Mouse (Mus musculus): Measurements from ENCODE around the gene Dnah10. TPM values are rescaled to one million over a fixed set of nuclear protein-coding genes. Genes with fewer than 3 reads are reported as not detected.

Gene Dnah10
- polyA plus RNA-seq, 1 experiment from 2014 or later: 0.05 TPM

GRCm38 (mm10) chr5:124848994-124849393 lies 124.1 kb downstream of the Dnah10 start:
- no peak overlapping the region for H3K4me2 ChIP-seq

GRCm38 (mm10) chr5:124851572-124851971 lies 126.7 kb downstream of the Dnah10 start:
- no peak overlapping the region for H3K4me3 ChIP-seq
- H3K36me3 ChIP-seq: no peaks in the 10 kb centered on the region
- WGBS: 51% methylated on average over 4 of the region's 4 CpGs
- H3K4me1 ChIP-seq (replicated peaks): no peaks in the 10 kb centered on the region; the same call in 1 of the 2 replicates
- ATAC-seq (replicated peaks; ENCODE audit: insufficient number of reproducible peaks, insufficient read depth, low FRiP score, low read depth): no peak
- H3K27ac ChIP-seq: no peak overlapping the region
- peaks cover 26% of the 10 kb centered on the region for H3K27me3 ChIP-seq
- H3K9ac ChIP-seq: no peak overlapping the region
- no peak overlapping the region for H3K4me2 ChIP-seq
- H3K9me3 ChIP-seq (replicated peaks): no peaks in the 10 kb centered on the region

More at GRCm38 (mm10) chr5:124848994-124849393, 124.1 kb downstream of the Dnah10 start:
- no peak overlapping the region for H3K27ac ChIP-seq
- 77% methylated on average over 3 of the region's 3 CpGs for WGBS
- H3K27me3 ChIP-seq: peaks cover 30% of the 10 kb centered on the region
- H3K4me3 ChIP-seq: no peak overlapping the region
- ATAC-seq (replicated peaks; ENCODE audit: insufficient number of reproducible peaks, insufficient read depth, low FRiP score, low read depth): no peak
- no peaks in the 10 kb centered on the region for H3K9me3 ChIP-seq (replicated peaks)
- H3K4me1 ChIP-seq (replicated peaks): peaks cover 10% of the 10 kb centered on the region
- no peaks in the 10 kb centered on the region for H3K36me3 ChIP-seq
- no peak overlapping the region for H3K9ac ChIP-seq

- no peaks in the 10 kb centered on the region; the same call in 1 of the 2 replicates for H3K4me1 ChIP-seq (replicated peaks)
- H3K9ac ChIP-seq: no peak overlapping the region
- H3K9me3 ChIP-seq (replicated peaks): no peaks in the 10 kb centered on the region
- no peak overlapping the region for H3K4me3 ChIP-seq
- H3K27ac ChIP-seq: no peak overlapping the region
- H3K27me3 ChIP-seq: peaks cover 22% of the 10 kb centered on the region
- WGBS: 25% methylated on average over 2 of the region's 2 CpGs
- no peaks in the 10 kb centered on the region for H3K36me3 ChIP-seq
- no peak for ATAC-seq (replicated peaks; ENCODE audit: insufficient number of reproducible peaks, insufficient read depth, low FRiP score, low read depth)
- H3K4me2 ChIP-seq: no peak overlapping the region
Observed at GRCm38 (mm10) chr5:124852294-124852693, 127.4 kb downstream of the Dnah10 start.

- ATAC-seq (replicated peaks; ENCODE audit: insufficient number of reproducible peaks, insufficient read depth, low FRiP score, low read depth): no peak
- no peaks in the 10 kb centered on the region for H3K36me3 ChIP-seq
- no peak overlapping the region for H3K27ac ChIP-seq
Observed at GRCm38 (mm10) chr5:124853079-124853478, 128.2 kb downstream of the Dnah10 start.

GRCm38 (mm10) chr5:124854202-124854601 lies 129.3 kb downstream of the Dnah10 start:
- H3K9ac ChIP-seq: no peak overlapping the region
- no peak overlapping the region for H3K27ac ChIP-seq
- H3K36me3 ChIP-seq: no peaks in the 10 kb centered on the region
- ATAC-seq (replicated peaks; ENCODE audit: insufficient number of reproducible peaks, insufficient read depth, low FRiP score, low read depth): no peak
- peaks cover 25% of the 10 kb centered on the region for H3K27me3 ChIP-seq
- H3K4me3 ChIP-seq: no peak overlapping the region
- no peaks in the 10 kb centered on the region; the same call in 1 of the 2 replicates for H3K4me1 ChIP-seq (replicated peaks)
- H3K9me3 ChIP-seq (replicated peaks): no peaks in the 10 kb centered on the region
- 89% methylated on average over 4 of the region's 4 CpGs for WGBS
- H3K4me2 ChIP-seq: no peak overlapping the region

More at GRCm38 (mm10) chr5:124853079-124853478, 128.2 kb downstream of the Dnah10 start:
- Histone ChIP-seq H3K9ac (no peak overlapping the region), H3K4me2 (no peak overlapping the region), H3K4me1 (replicated peaks) (no peaks in the 10 kb centered on the region; the same call in 1 of the 2 replicates), H3K4me3 (no peak overlapping the region), H3K27me3 (peaks cover 24% of the 10 kb centered on the region; the same call in 1 of the 2 replicates), H3K9me3 (replicated peaks) (no peaks in the 10 kb centered on the region)
- 58% methylated on average over 2 of the region's 2 CpGs for WGBS

- no peak overlapping the region for H3K4me2 ChIP-seq
- H3K4me3 ChIP-seq: no peak overlapping the region
- ATAC-seq (replicated peaks; ENCODE audit: insufficient number of reproducible peaks, insufficient read depth, low FRiP score, low read depth): no peak
- peaks cover 46% of the 10 kb centered on the region for H3K27me3 ChIP-seq
- H3K36me3 ChIP-seq: no peaks in the 10 kb centered on the region
- H3K9ac ChIP-seq: no peak overlapping the region
- H3K9me3 ChIP-seq (replicated peaks): no peaks in the 10 kb centered on the region
- no peak overlapping the region for H3K27ac ChIP-seq
- 11% methylated on average over 5 of the region's 5 CpGs for WGBS
- peaks cover 20% of the 10 kb centered on the region for H3K4me1 ChIP-seq (replicated peaks)
Observed at GRCm38 (mm10) chr5:124860013-124860412, 135.1 kb downstream of the Dnah10 start.

GRCm38 (mm10) chr5:124861463-124861862 lies 136.6 kb downstream of the Dnah10 start:
- ATAC-seq (replicated peaks; ENCODE audit: insufficient number of reproducible peaks, insufficient read depth, low FRiP score, low read depth): no peak
- no peaks in the 10 kb centered on the region for H3K36me3 ChIP-seq
- H3K27ac ChIP-seq: no peak overlapping the region
- peak overlapping the region; percentile 94 for H3K4me2 ChIP-seq
- H3K9ac ChIP-seq: peak overlapping the region; percentile 50
- under 1% methylated on average over 31 of the region's 33 CpGs for WGBS
- peak overlapping the region; percentile 98 for H3K4me3 ChIP-seq
- peaks cover 20% of the 10 kb centered on the region for H3K4me1 ChIP-seq (replicated peaks)
- peaks cover 41% of the 10 kb centered on the region for H3K27me3 ChIP-seq
- no peaks in the 10 kb centered on the region for H3K9me3 ChIP-seq (replicated peaks)

- peak within 1 kb of the TSS; percentile 94 for H3K4me2 ChIP-seq
- H3K9me3 ChIP-seq (replicated peaks): no peaks in the 10 kb centered on the region
- peak within 1 kb of the TSS; percentile 98 for H3K4me3 ChIP-seq
- H3K36me3 ChIP-seq: no peaks in the 10 kb centered on the region; the same call in 1 of the 2 replicates
- WGBS: under 1% methylated on average over 80 of the region's 103 CpGs
- peak; percentile 93 for ATAC-seq (replicated peaks; ENCODE audit: insufficient number of reproducible peaks, insufficient read depth, low FRiP score, low read depth)
- peak within 1 kb of the TSS; percentile 91 for H3K27ac ChIP-seq
- H3K4me1 ChIP-seq (replicated peaks): peaks cover 20% of the 10 kb centered on the region
- peaks cover 41% of the 10 kb centered on the region for H3K27me3 ChIP-seq
- peak within 1 kb of the TSS; percentile 90 for H3K9ac ChIP-seq
Observed at GRCm38 (mm10) chr5:124862013-124862866, 137.4 kb downstream of the Dnah10 start, which contains the start of the genes Ccdc92 and Zfp664. Ccdc92 (minus strand) TSS chr5:124862424. Zfp664 (plus strand) TSS chr5:124862691.

GRCm38 (mm10) chr5:124862871-124863741 lies 138.2 kb downstream of the Dnah10 start:
- Histone ChIP-seq H3K27me3 (peaks cover 38% of the 10 kb centered on the region), H3K4me2 (peak overlapping the region; percentile 94), H3K27ac (peak overlapping the region; percentile 91), H3K9ac (peak overlapping the region; percentile 90), H3K9me3 (replicated peaks) (no peaks in the 10 kb centered on the region), H3K36me3 (peaks cover 3% of the 10 kb centered on the region; the same call in 1 of the 2 replicates), H3K4me1 (replicated peaks) (peaks cover 20% of the 10 kb centered on the region), H3K4me3 (peak overlapping the region; percentile 98)
- peak; percentile 44 for ATAC-seq (replicated peaks; ENCODE audit: insufficient number of reproducible peaks, insufficient read depth, low FRiP score, low read depth)
- WGBS: under 1% methylated on average over 88 of the region's 88 CpGs

GRCm38 (mm10) chr5:124868981-124869380 lies 144.1 kb downstream of the Dnah10 start:
- H3K4me2 ChIP-seq: no peak overlapping the region
- WGBS: 45% methylated on average over 4 of the region's 4 CpGs
- peaks cover 42% of the 10 kb centered on the region for H3K4me1 ChIP-seq (replicated peaks)
- H3K27ac ChIP-seq: no peak overlapping the region
- no peak for ATAC-seq (replicated peaks; ENCODE audit: insufficient number of reproducible peaks, insufficient read depth, low FRiP score, low read depth)
- no peak overlapping the region for H3K4me3 ChIP-seq
- H3K9ac ChIP-seq: no peak overlapping the region
- no peaks in the 10 kb centered on the region for H3K27me3 ChIP-seq
- no peaks in the 10 kb centered on the region for H3K9me3 ChIP-seq (replicated peaks)
- H3K36me3 ChIP-seq: peaks cover 3% of the 10 kb centered on the region; the same call in 1 of the 2 replicates

- no peaks in the 10 kb centered on the region for H3K9me3 ChIP-seq (replicated peaks)
- H3K36me3 ChIP-seq: peaks cover 3% of the 10 kb centered on the region; the same call in 1 of the 2 replicates
- no peak overlapping the region for H3K27ac ChIP-seq
- no peak overlapping the region for H3K9ac ChIP-seq
- H3K4me3 ChIP-seq: no peak overlapping the region
- H3K4me1 ChIP-seq (replicated peaks): peaks cover 45% of the 10 kb centered on the region
- WGBS: 20% methylated on average over 2 of the region's 2 CpGs
- ATAC-seq (replicated peaks; ENCODE audit: insufficient number of reproducible peaks, insufficient read depth, low FRiP score, low read depth): no peak
- no peak overlapping the region for H3K4me2 ChIP-seq
- H3K27me3 ChIP-seq: no peaks in the 10 kb centered on the region
Observed at GRCm38 (mm10) chr5:124872033-124872432, 147.1 kb downstream of the Dnah10 start.

All from heart, embryonic 15.5 days (tissue).